Mouse (Mus musculus): ENCODE measurements around the gene Ass1. TPM values are rescaled to one million over a fixed set of nuclear protein-coding genes. Genes with fewer than 3 reads are reported as not detected.

Ass1 gene
- polyA plus RNA-seq, 1 experiment from 2014 or later: 72.8 TPM

DNA sequence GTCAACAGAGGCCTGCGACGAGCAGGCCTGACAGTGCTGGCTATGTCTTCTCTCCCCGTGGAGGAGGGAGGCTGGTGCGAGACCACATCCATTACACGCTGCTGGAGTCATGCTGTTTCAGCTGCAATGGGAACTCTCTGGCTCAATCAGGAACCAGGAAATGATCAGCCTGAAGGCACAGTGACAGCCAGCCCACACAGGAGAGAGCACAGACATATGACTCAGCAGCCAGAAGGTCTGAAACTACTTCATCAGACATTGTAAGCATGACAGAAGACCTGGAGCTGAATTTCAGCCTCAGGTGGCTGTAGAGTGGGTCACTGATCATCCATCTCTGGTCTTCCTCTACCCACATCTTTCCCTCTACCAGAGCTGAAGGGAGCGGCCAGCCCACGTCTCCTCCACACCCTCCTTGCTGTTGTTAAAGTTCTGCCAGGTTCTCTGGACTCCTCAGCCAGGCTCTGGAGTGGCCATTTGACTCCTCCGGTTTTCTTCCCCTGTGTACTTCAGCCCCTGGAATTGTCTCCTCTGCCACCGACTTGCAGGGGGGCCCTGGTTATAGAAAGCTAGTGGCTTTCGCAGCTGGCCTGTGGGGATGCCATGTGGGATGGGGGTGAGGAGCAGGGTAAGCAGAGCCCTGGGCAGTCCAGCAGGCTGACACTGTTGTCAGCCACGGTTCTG, 27.4 kb upstream of the Ass1 start:
- WGBS: 64% methylated on average over 11 of the region's 11 CpGs

GRCm38 (mm10) chr2:31446036-31446435, 24.0 kb upstream of the Ass1 start:
- Histone ChIP-seq H3K9me3 (ENCODE audit: control insufficient read depth, low read length) (no peaks in the 10 kb centered on the region), H3K4me3 (ENCODE audit: low read depth, low read length) (no peak overlapping the region), H3K27ac (ENCODE audit: low read depth) (no peak overlapping the region), H3K4me1 (replicated peaks; ENCODE audit: control insufficient read depth, insufficient read depth, low read length) (peaks cover 11% of the 10 kb centered on the region), H3K9ac (ENCODE audit: low read length) (no peak overlapping the region), H3K27me3 (replicated peaks; ENCODE audit: control insufficient read depth, insufficient read depth, low read length) (no peaks in the 10 kb centered on the region), H3K4me2 (ENCODE audit: low read length) (no peak overlapping the region), H3K36me3 (ENCODE audit: control insufficient read depth, insufficient read depth, low read length) (no peaks in the 10 kb centered on the region)
- ATAC-seq (replicated peaks; ENCODE audit: low FRiP score, low TSS enrichment, low read depth): no peak
- 83% methylated on average over 4 of the region's 4 CpGs for WGBS
- DNase-seq (ENCODE audit: low spot score): no peak

More for the DNA sequence above, 27.4 kb upstream of the Ass1 start:
- ATAC-seq (replicated peaks; ENCODE audit: low FRiP score, low TSS enrichment, low read depth): 0 out of 2 replicates have a peak, but pooled peaks have one; percentile 23
- Histone ChIP-seq H3K4me2 (ENCODE audit: low read length) (no peak overlapping the region), H3K9ac (ENCODE audit: low read length) (no peak overlapping the region), H3K4me1 (replicated peaks; ENCODE audit: control insufficient read depth, insufficient read depth, low read length) (no peaks in the 10 kb centered on the region), H3K27ac (ENCODE audit: low read depth) (no peak overlapping the region), H3K9me3 (ENCODE audit: control insufficient read depth, low read length) (no peaks in the 10 kb centered on the region), H3K4me3 (ENCODE audit: low read depth, low read length) (no peak overlapping the region), H3K36me3 (ENCODE audit: control insufficient read depth, insufficient read depth, low read length) (no peaks in the 10 kb centered on the region), H3K27me3 (replicated peaks; ENCODE audit: control insufficient read depth, insufficient read depth, low read length) (no peaks in the 10 kb centered on the region)
- no peak for DNase-seq (ENCODE audit: low spot score)

- H3K36me3 ChIP-seq (ENCODE audit: control insufficient read depth, insufficient read depth, low read length): no peaks in the 10 kb centered on the region
- no peak overlapping the region for H3K27ac ChIP-seq (ENCODE audit: low read depth)
- H3K27me3 ChIP-seq (replicated peaks; ENCODE audit: control insufficient read depth, insufficient read depth, low read length): no peaks in the 10 kb centered on the region
- no peak overlapping the region for H3K9ac ChIP-seq (ENCODE audit: low read length)
- no peaks in the 10 kb centered on the region for H3K9me3 ChIP-seq (ENCODE audit: control insufficient read depth, low read length)
- ATAC-seq (replicated peaks; ENCODE audit: low FRiP score, low TSS enrichment, low read depth) (no peak), DNase-seq (ENCODE audit: low spot score) (no peak)
- no peak overlapping the region for H3K4me3 ChIP-seq (ENCODE audit: low read depth, low read length)
- H3K4me1 ChIP-seq (replicated peaks; ENCODE audit: control insufficient read depth, insufficient read depth, low read length): peaks cover 12% of the 10 kb centered on the region
- whole genome bisulfite sequencing: 62% methylated on average over 4 of the region's 4 CpGs
- no peak overlapping the region for H3K4me2 ChIP-seq (ENCODE audit: low read length)
These were observed 23.6 kb upstream of the Ass1 start for GRCm38 (mm10) chr2:31446456-31446855.

- H3K27ac ChIP-seq (ENCODE audit: low read depth): no peak overlapping the region
- ATAC-seq (replicated peaks; ENCODE audit: low FRiP score, low TSS enrichment, low read depth): no peak
- 61% methylated on average over 2 of the region's 2 CpGs for WGBS
- no peak for DNase-seq (ENCODE audit: low spot score)
- no peak overlapping the region for H3K4me2 ChIP-seq (ENCODE audit: low read length)
- H3K27me3 ChIP-seq (replicated peaks; ENCODE audit: control insufficient read depth, insufficient read depth, low read length): no peaks in the 10 kb centered on the region
- no peak overlapping the region for H3K9ac ChIP-seq (ENCODE audit: low read length)
- H3K4me1 ChIP-seq (replicated peaks; ENCODE audit: control insufficient read depth, insufficient read depth, low read length): peaks cover 19% of the 10 kb centered on the region
- H3K9me3 ChIP-seq (ENCODE audit: control insufficient read depth, low read length): no peaks in the 10 kb centered on the region
- no peaks in the 10 kb centered on the region for H3K36me3 ChIP-seq (ENCODE audit: control insufficient read depth, insufficient read depth, low read length)
- H3K4me3 ChIP-seq (ENCODE audit: low read depth, low read length): no peak overlapping the region
These were observed 22.5 kb upstream of the Ass1 start for GRCm38 (mm10) chr2:31447536-31447935.

GRCm38 (mm10) chr2:31448756-31449440, 21.1 kb upstream of the Ass1 start:
- 48% methylated on average over 3 of the region's 3 CpGs for WGBS
- no peaks in the 10 kb centered on the region for H3K36me3 ChIP-seq (ENCODE audit: control insufficient read depth, insufficient read depth, low read length)
- H3K27ac ChIP-seq (ENCODE audit: low read depth): peak overlapping the region; percentile 64
- H3K9me3 ChIP-seq (ENCODE audit: control insufficient read depth, low read length): no peaks in the 10 kb centered on the region
- DNase-seq (ENCODE audit: low spot score) (no peak), ATAC-seq (replicated peaks; ENCODE audit: low FRiP score, low TSS enrichment, low read depth) (no peak)
- no peak overlapping the region for H3K4me3 ChIP-seq (ENCODE audit: low read depth, low read length)
- no peak overlapping the region for H3K4me2 ChIP-seq (ENCODE audit: low read length)
- no peak overlapping the region for H3K9ac ChIP-seq (ENCODE audit: low read length)
- H3K27me3 ChIP-seq (replicated peaks; ENCODE audit: control insufficient read depth, insufficient read depth, low read length): no peaks in the 10 kb centered on the region
- peaks cover 23% of the 10 kb centered on the region for H3K4me1 ChIP-seq (replicated peaks; ENCODE audit: control insufficient read depth, insufficient read depth, low read length)

- Histone ChIP-seq H3K4me2 (ENCODE audit: low read length) (no peak overlapping the region), H3K9me3 (ENCODE audit: control insufficient read depth, low read length) (no peaks in the 10 kb centered on the region), H3K9ac (ENCODE audit: low read length) (no peak overlapping the region), H3K27me3 (replicated peaks; ENCODE audit: control insufficient read depth, insufficient read depth, low read length) (no peaks in the 10 kb centered on the region), H3K4me3 (ENCODE audit: low read depth, low read length) (no peak overlapping the region), H3K27ac (ENCODE audit: low read depth) (no peak overlapping the region; the same call in 1 of the 2 replicates), H3K4me1 (replicated peaks; ENCODE audit: control insufficient read depth, insufficient read depth, low read length) (peaks cover 27% of the 10 kb centered on the region), H3K36me3 (ENCODE audit: control insufficient read depth, insufficient read depth, low read length) (no peaks in the 10 kb centered on the region)
- WGBS: 54% methylated on average over 4 of the region's 4 CpGs
- DNase-seq (ENCODE audit: low spot score) (no peak), ATAC-seq (replicated peaks; ENCODE audit: low FRiP score, low TSS enrichment, low read depth) (peak; percentile 65)
These were observed 20.6 kb upstream of the Ass1 start for GRCm38 (mm10) chr2:31449441-31449815.

DNA sequence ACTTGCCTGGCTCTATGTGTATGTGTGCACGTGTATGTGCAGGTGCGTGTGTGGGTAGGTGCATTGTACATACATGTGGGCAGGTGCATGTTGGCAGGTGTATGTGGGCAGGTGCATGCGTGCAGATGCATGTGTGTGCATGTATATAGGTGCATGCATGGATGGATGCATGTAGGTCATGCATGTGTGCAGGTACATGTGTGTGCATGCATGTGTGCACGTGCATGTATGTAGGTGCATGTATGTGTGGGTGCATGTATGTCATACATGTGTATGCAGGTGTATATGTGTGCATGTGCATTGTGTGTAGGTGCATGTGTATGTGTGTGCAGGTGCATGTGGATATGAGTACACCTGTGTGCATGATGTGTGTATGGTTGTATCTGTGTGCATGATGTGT, 20.1 kb upstream of the Ass1 start:
- Histone ChIP-seq H3K27ac (ENCODE audit: low read depth) (no peak overlapping the region), H3K9me3 (ENCODE audit: control insufficient read depth, low read length) (no peaks in the 10 kb centered on the region), H3K4me3 (ENCODE audit: low read depth, low read length) (no peak overlapping the region), H3K27me3 (replicated peaks; ENCODE audit: control insufficient read depth, insufficient read depth, low read length) (no peaks in the 10 kb centered on the region), H3K4me1 (replicated peaks; ENCODE audit: control insufficient read depth, insufficient read depth, low read length) (peaks cover 28% of the 10 kb centered on the region), H3K4me2 (ENCODE audit: low read length) (no peak overlapping the region), H3K36me3 (ENCODE audit: control insufficient read depth, insufficient read depth, low read length) (no peaks in the 10 kb centered on the region), H3K9ac (ENCODE audit: low read length) (no peak overlapping the region)
- ATAC-seq (replicated peaks; ENCODE audit: low FRiP score, low TSS enrichment, low read depth): no peak; the same call in 1 of the 2 replicates
- DNase-seq (ENCODE audit: low spot score): no peak
- WGBS: 93% methylated on average over 4 of the region's 4 CpGs

DNA sequence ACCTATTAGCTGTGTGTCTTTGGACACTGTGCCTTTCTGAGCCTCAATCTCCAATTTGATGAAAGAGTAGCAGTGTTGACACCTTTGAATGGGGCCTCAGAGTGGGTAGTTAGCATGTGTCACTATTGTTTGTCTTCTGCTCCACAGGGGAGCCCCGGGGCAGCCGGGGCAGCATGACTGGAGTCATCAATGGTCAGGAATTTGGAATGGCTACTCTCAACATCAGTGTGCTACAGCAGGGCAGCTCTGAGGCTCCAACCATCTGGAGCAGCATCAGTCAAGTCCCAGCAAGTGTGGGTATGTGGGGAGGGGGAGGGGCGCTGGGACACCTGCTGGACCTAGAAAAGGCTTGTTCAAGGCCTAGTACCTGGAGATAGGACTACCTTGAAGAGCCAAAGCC, 19.3 kb upstream of the Ass1 start:
- H3K4me2 ChIP-seq (ENCODE audit: low read length): no peak overlapping the region
- no peaks in the 10 kb centered on the region for H3K27me3 ChIP-seq (replicated peaks; ENCODE audit: control insufficient read depth, insufficient read depth, low read length)
- H3K4me3 ChIP-seq (ENCODE audit: low read depth, low read length): no peak overlapping the region
- H3K4me1 ChIP-seq (replicated peaks; ENCODE audit: control insufficient read depth, insufficient read depth, low read length): peaks cover 28% of the 10 kb centered on the region
- no peak overlapping the region for H3K9ac ChIP-seq (ENCODE audit: low read length)
- WGBS: 60% methylated on average over 3 of the region's 3 CpGs
- no peaks in the 10 kb centered on the region for H3K36me3 ChIP-seq (ENCODE audit: control insufficient read depth, insufficient read depth, low read length)
- no peak for DNase-seq (ENCODE audit: low spot score)
- no peak overlapping the region for H3K27ac ChIP-seq (ENCODE audit: low read depth)
- no peak for ATAC-seq (replicated peaks; ENCODE audit: low FRiP score, low TSS enrichment, low read depth)
- H3K9me3 ChIP-seq (ENCODE audit: control insufficient read depth, low read length): no peaks in the 10 kb centered on the region

GRCm38 (mm10) chr2:31451530-31451929, 18.5 kb upstream of the Ass1 start:
- H3K9ac ChIP-seq (ENCODE audit: low read length): no peak overlapping the region
- ATAC-seq (replicated peaks; ENCODE audit: low FRiP score, low TSS enrichment, low read depth) (no peak), DNase-seq (ENCODE audit: low spot score) (no peak)
- no peak overlapping the region for H3K4me2 ChIP-seq (ENCODE audit: low read length)
- H3K27me3 ChIP-seq (replicated peaks; ENCODE audit: control insufficient read depth, insufficient read depth, low read length): no peaks in the 10 kb centered on the region
- no peaks in the 10 kb centered on the region for H3K9me3 ChIP-seq (ENCODE audit: control insufficient read depth, low read length)
- H3K36me3 ChIP-seq (ENCODE audit: control insufficient read depth, insufficient read depth, low read length): no peaks in the 10 kb centered on the region
- 14% methylated on average over 1 of the region's 1 CpGs for WGBS
- no peak overlapping the region for H3K4me3 ChIP-seq (ENCODE audit: low read depth, low read length)
- H3K27ac ChIP-seq (ENCODE audit: low read depth): no peak overlapping the region
- H3K4me1 ChIP-seq (replicated peaks; ENCODE audit: control insufficient read depth, insufficient read depth, low read length): peaks cover 28% of the 10 kb centered on the region

All from intestine, embryonic 14.5 days (tissue).